Mouse (Mus musculus): ENCODE data around the gene Sgms2.

DNA sequence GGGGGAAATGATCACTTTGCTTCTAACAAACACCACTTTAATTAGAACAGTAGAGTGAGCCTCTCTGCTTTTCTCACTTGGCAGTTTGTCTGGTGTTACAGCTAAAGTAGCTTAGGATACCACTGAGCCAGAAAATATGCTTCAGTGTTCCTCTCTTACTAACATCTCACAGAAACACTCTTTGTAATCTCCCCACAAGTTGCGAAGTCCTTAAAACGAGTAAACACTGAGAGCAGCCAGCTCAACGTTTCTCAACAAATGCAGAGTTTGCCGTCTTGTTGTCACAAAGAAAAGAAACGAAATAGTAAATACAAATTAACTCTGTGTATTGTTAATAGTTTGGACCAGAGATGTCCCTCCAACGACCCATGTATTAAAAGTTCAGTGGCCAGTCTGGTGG lies 26.5 kb upstream of the Sgms2 start:
- TF ChIP-seq CTCF (IDR thresholded peaks at IDR 0.05) (no peak), POLR2A (IDR thresholded peaks at IDR 0.05; ENCODE audit: insufficient read depth, low read depth, low read length) (no peak)

Data from heart, adult 2 months (tissue).